Mouse (Mus musculus): ENCODE data around the gene Olfr364-ps1.

The Olfr364-ps1 gene

GRCm38 (mm10) chr2:37139022-37139421 lies at the start of gene Olfr364-ps1:
Gene Olfr364-ps1 (plus strand): TSS chr2:37139322.
- no peak for DNase-seq

DNA sequence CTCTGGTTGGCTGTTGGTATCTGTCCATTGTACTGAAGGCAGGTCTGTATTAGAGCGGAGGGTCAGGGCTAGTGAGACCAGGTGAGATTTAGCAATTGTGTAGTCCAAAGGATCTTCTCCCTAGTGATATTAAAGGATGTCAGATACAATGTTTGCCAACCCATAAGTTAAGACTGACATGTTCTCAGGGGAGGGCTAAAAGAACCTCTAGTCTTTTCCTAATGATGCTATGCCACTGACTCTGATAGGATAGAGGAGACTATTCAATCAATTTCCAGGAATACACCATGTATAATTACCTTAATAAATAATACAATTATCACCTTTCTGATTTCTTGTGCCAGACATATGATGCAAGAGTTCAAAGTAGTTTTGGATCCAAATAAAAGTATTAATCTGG lies 21.3 kb upstream of the Olfr364-ps1 start, which contains the start of gene Olfr362:
TSS of gene Olfr362 (minus strand) at position 101 of the 400 bp plus-strand sequence.
- DNase-seq = no peak

GRCm38 (mm10) chr2:37187898-37188297 lies 48.8 kb downstream of the Olfr364-ps1 start, which contains the start of gene Olfr365:
Gene Olfr365 (plus strand): TSS chr2:37188198.
- DNase-seq = no peak
